Mouse (Mus musculus) lung, postnatal 0 days (tissue): ENCODE data around the gene Trpm8. TPM values are rescaled to one million over a fixed set of nuclear protein-coding genes. Genes with fewer than 3 reads are reported as not detected.

Experiments used
- ATAC-seq: fragments of 200-750 bp; cut with Nextera tagmentation; 2 replicates; pipeline ENCODE4 v1.8.0; 2017; ENCODE audit warnings: moderate library complexity
- DNase-seq: peaks from one replicate; pipeline ENCODE4 v3.0.0-alpha.2; 2016; ENCODE audit warnings: low spot score
- H3K27ac ChIP-seq: fragments of 300-500 bp; sonication (generic); 2 replicates; pipeline ENCODE4 v1.5.1; 2014; ENCODE audit warnings: antibody characterized with exemption, mild to moderate bottlenecking, low read length, mixed read lengths
- H3K27me3 ChIP-seq: fragments of 300-500 bp; sonication (generic); replicated peaks from 2 replicates; pipeline ENCODE4 v1.6.1; 2014; ENCODE audit warnings: low read length, mixed read lengths; ENCODE audit not compliant: insufficient read depth
- H3K36me3 ChIP-seq: fragments of 300-500 bp; sonication (generic); 2 replicates; pipeline ENCODE4 v1.6.1; 2014; ENCODE audit warnings: low read length, mixed read lengths; ENCODE audit not compliant: insufficient read depth
- H3K4me1 ChIP-seq: fragments of 300-500 bp; sonication (generic); 2 replicates; pipeline ENCODE4 v1.6.1; 2014; ENCODE audit warnings: antibody characterized with exemption, low read depth, low read length, mixed read lengths; ENCODE audit not compliant: insufficient read depth
- H3K4me2 ChIP-seq: fragments of 300-500 bp; sonication (generic); replicated peaks from 2 replicates; pipeline ENCODE4 v1.6.1; 2014; ENCODE audit warnings: low read depth, mild to moderate bottlenecking, low read length, moderate library complexity, mixed read lengths
- H3K4me3 ChIP-seq: fragments of 300-500 bp; sonication (generic); 2 replicates; pipeline ENCODE4 v1.5.1; 2014; ENCODE audit warnings: low read depth, low read length
- H3K9ac ChIP-seq: fragments of 300-500 bp; sonication (generic); replicated peaks from 2 replicates; pipeline ENCODE4 v1.6.1; 2014; ENCODE audit warnings: low read depth, mild to moderate bottlenecking
- H3K9me3 ChIP-seq: fragments of 300-500 bp; sonication (generic); 2 replicates; pipeline ENCODE4 v1.6.1; 2016; ENCODE audit warnings: low read length, mixed read lengths
- CTCF ChIP-seq: IDR thresholded peaks from 2 replicates; pipeline ENCODE4 v1.5.1; 2016; ENCODE audit warnings: antibody characterized with exemption, mild to moderate bottlenecking
- EP300 ChIP-seq: IDR thresholded peaks from 2 replicates; pipeline ENCODE4 v1.6.1; 2016; ENCODE audit warnings: antibody characterized with exemption, mild to moderate bottlenecking, control low read depth
- WGBS: fragments of 180-500 bp; shearing (Covaris S2); extraction: QIAGEN DNeasy Blood & Tissue Kit; methylation state at CpG from one replicate; pipeline ENCODE4 v1.1.7; 2014; 5-methylcytosine and 5-hydroxymethylcytosine counted together
- polyA plus RNA-seq: library from polyadenylated mRNA; unstranded; fragments of >200 nt; fragmentation: Nextera tagmentation; extraction: Ambion mirVana; gene quantifications from 2 replicates; pipeline ENCODE4 v1.2.1, GENCODE M21; 2015

Gene Trpm8
- polyA plus RNA-seq, 1 experiment from 2014 or later: not detected

DNA sequence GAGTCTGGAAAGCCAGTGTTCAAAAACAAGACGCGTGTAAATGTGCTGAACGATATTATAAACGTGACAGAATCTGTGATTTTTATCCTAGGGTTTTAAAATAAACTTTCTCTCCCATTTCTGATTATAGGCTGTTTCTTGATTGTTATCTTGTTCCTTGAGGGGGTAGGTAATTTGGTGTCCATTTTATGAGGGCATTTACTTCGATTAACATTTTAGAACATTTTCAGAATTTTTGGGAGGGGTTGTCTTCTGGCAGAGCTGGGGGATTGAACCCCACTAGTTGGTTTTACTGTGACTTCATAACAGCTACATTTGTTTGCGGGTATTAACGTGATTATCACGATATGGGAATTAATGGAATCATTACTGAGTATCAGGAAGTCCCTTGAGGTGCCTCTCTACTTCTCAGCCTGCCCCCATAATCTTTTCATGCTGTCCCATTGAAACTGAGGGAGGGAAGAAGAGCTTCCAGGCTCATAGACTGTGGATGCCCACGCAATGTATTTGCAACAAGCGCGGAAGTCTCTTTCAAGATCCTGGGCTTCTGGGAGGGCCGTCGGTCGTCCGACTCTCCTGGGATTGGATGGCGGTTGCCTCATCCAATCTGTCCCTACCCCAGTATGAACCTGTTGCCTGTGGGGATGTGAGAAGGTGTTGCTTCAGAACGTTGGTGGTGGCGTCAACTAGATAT, 504 bp downstream of the Trpm8 start:
- Histone ChIP-seq H3K4me1 (peaks cover 16% of the 10 kb centered on the region; the same call in 1 of the 2 replicates), H3K9me3 (no peaks in the 10 kb centered on the region), H3K36me3 (peaks cover 6% of the 10 kb centered on the region; the same call in 1 of the 2 replicates), H3K27ac (0 out of 2 replicates have a peak overlapping the region, but pooled peaks have one; percentile 0), H3K9ac (peak overlapping the region; percentile 50; the same call in 1 of the 2 replicates), H3K4me2 (peak overlapping the region; percentile 68), H3K27me3 (no peaks in the 10 kb centered on the region), H3K4me3 (peak overlapping the region; percentile 65)
- TF ChIP-seq EP300: no peak
- no peak for TF ChIP-seq CTCF
- 66% methylated on average over 18 of the region's 18 CpGs for WGBS
- DNase-seq (no peak), ATAC-seq (no peak)

GRCm38 (mm10) chr1:88279111-88280005, 1.9 kb downstream of the Trpm8 start:
- ATAC-seq (no peak), DNase-seq (peak; percentile 83)
- Histone ChIP-seq H3K9me3 (peaks cover 7% of the 10 kb centered on the region; the same call in 1 of the 2 replicates), H3K4me1 (peaks cover 16% of the 10 kb centered on the region; the same call in 1 of the 2 replicates), H3K4me2 (no peak overlapping the region), H3K4me3 (no peak overlapping the region), H3K9ac (no peak overlapping the region), H3K27ac (0 out of 2 replicates have a peak overlapping the region, but pooled peaks have one; percentile 0), H3K36me3 (peaks cover 1% of the 10 kb centered on the region; the same call in 1 of the 2 replicates), H3K27me3 (no peaks in the 10 kb centered on the region)
- TF ChIP-seq EP300: no peak
- no peak for TF ChIP-seq CTCF
- 47% methylated on average over 9 of the region's 9 CpGs for WGBS

DNA sequence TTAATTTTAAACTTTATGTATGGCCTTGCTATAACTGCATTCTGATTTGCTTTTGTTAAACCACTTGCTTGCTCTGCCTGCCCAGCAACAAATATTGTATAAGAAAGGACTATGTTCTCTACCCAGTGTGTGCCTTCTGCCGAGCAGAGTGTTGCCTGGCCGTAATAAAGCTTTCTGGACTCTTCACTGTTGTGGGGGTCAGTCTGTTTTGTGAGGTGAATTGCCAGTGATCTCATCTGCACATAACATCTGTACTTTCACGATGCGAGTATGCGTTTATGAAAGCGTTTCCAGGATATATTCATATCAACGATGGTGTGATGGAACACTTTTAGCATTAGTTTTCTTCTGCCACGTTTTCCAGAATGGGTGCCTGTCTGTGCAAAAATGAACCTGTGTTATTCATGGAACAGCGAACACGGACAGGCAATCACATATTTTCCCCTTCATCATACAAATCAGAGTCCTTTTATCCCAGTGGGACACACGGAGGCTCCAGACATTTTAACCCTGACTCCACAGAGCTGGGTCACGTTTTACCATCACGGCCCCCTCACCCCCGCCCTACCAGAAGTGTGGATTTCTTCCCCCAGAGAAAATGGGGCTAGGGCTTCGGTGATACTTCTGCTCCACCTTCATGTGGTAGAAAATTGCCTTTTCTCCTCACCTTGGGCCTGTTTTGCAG, 2.7 kb downstream of the Trpm8 start:
- TF ChIP-seq EP300: no peak
- TF ChIP-seq CTCF: no peak
- peaks cover 12% of the 10 kb centered on the region; the same call in 1 of the 2 replicates for H3K4me1 ChIP-seq
- no peak overlapping the region for H3K27ac ChIP-seq
- WGBS: 64% methylated on average over 15 of the region's 15 CpGs
- H3K4me2 ChIP-seq: no peak overlapping the region
- H3K9ac ChIP-seq: no peak overlapping the region
- no peaks in the 10 kb centered on the region for H3K36me3 ChIP-seq
- DNase-seq: no peak
- H3K9me3 ChIP-seq: peaks cover 13% of the 10 kb centered on the region
- no peak for ATAC-seq
- H3K4me3 ChIP-seq: no peak overlapping the region
- no peaks in the 10 kb centered on the region for H3K27me3 ChIP-seq

DNA sequence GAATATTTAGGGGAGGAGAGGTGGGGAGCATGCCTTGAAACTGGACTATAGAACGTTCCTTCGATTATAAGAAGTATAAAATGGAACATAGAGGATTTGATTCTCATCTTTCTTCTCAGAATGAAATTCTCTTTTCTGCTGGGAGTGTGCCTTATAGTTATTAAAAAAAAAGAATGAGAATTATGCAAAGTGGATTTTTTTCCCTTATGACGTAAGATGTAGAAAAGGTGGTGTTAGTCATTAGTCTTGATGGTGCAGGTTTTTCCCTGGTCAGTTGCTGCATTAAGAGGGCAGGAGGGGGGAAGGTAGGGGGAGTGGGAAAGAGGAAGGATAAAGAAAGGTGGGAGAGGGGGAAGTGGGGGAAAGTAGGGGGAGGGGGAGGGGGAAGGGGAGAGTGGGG, 4.8 kb downstream of the Trpm8 start:
- Histone ChIP-seq H3K4me3 (no peak overlapping the region), H3K36me3 (no peaks in the 10 kb centered on the region), H3K27me3 (no peaks in the 10 kb centered on the region), H3K27ac (no peak overlapping the region), H3K4me2 (no peak overlapping the region), H3K4me1 (no peaks in the 10 kb centered on the region), H3K9ac (no peak overlapping the region), H3K9me3 (peaks cover 21% of the 10 kb centered on the region)
- 49% methylated on average over 3 of the region's 3 CpGs for WGBS
- TF ChIP-seq CTCF (no peak), EP300 (no peak)
- no peak for ATAC-seq
- DNase-seq: no peak

- Histone ChIP-seq H3K4me2 (no peak overlapping the region), H3K27me3 (no peaks in the 10 kb centered on the region), H3K36me3 (no peaks in the 10 kb centered on the region), H3K4me1 (no peaks in the 10 kb centered on the region), H3K9ac (no peak overlapping the region), H3K27ac (no peak overlapping the region), H3K9me3 (peaks cover 21% of the 10 kb centered on the region), H3K4me3 (no peak overlapping the region)
- no peak for ATAC-seq
- 76% methylated on average over 15 of the region's 15 CpGs for WGBS
- DNase-seq: no peak
- TF ChIP-seq CTCF: no peak
- no peak for TF ChIP-seq EP300
These were observed 6.1 kb downstream of the Trpm8 start for GRCm38 (mm10) chr1:88283376-88284227.
